Mouse (Mus musculus) MEL (cell line): ENCODE results near the gene Tgtp1.
"Not testable (repeated sequence)": the region's sequence is repeated elsewhere in the genome, so short reads cannot be mapped to it uniquely, and the experiment has no call there.

Source experiments
- CTCF ChIP-seq, 3 experiments: IDR thresholded peaks in 2 of 3; conservative IDR thresholded peaks in 1 of 3; 2 replicates each; pipeline ENCODE4 v1.5.1; 2011 to 2012; ENCODE audit warnings: low read length in 3 of 3, low read depth in 2 of 3, mild to moderate bottlenecking in 2 of 3, improper control_type of control experiment in 1 of 3, inconsistent platforms in 1 of 3, mixed read lengths in 1 of 3, moderate library complexity in 1 of 3; ENCODE audit not compliant: control insufficient read depth in 1 of 3, insufficient read depth in 1 of 3, poor library complexity in 1 of 3, severe bottlenecking in 1 of 3
- ELF1 ChIP-seq: IDR thresholded peaks from 2 replicates; pipeline ENCODE4 v1.6.1; 2014; ENCODE audit warnings: low read depth, mild to moderate bottlenecking, inconsistent platforms, low read length, improper control_type of control experiment, moderate library complexity
- EP300 ChIP-seq, 2 experiments: IDR thresholded peaks; 2 replicates each; pipeline ENCODE4 v1.6.1; 2011; ENCODE audit warnings: improper control_type of control experiment in 2 of 2, low read length in 2 of 2, low read depth in 1 of 2, mild to moderate bottlenecking in 1 of 2
- GABPA ChIP-seq: IDR thresholded peaks from 2 replicates; pipeline ENCODE4 v1.6.1; 2012; ENCODE audit warnings: low read depth, mild to moderate bottlenecking, inconsistent platforms, low read length, improper control_type of control experiment, moderate library complexity
- GATA1 ChIP-seq: IDR thresholded peaks from 2 replicates; pipeline ENCODE4 v1.6.1; 2011; ENCODE audit warnings: low read depth, low read length, improper control_type of control experiment
- HCFC1 ChIP-seq: IDR thresholded peaks from 2 replicates; pipeline ENCODE4 v1.6.1; 2012; ENCODE audit warnings: low read depth, mild to moderate bottlenecking, inconsistent platforms, low read length, improper control_type of control experiment, moderate library complexity
- MAX ChIP-seq: IDR thresholded peaks from 2 replicates; pipeline ENCODE4 v1.6.1; 2011; ENCODE audit warnings: low read length, improper control_type of control experiment
- MYB ChIP-seq: IDR thresholded peaks from 2 replicates; pipeline ENCODE4 v1.6.1; 2011; ENCODE audit warnings: mild to moderate bottlenecking, low read depth, low read length, improper control_type of control experiment
- MYC ChIP-seq: IDR thresholded peaks from 2 replicates; pipeline ENCODE4 v1.6.1; 2011; ENCODE audit warnings: low read depth, mild to moderate bottlenecking, low read length, improper control_type of control experiment, moderate library complexity
- POLR2A ChIP-seq, 2 experiments: IDR thresholded peaks; 2 replicates each; pipeline ENCODE4 v1.6.1; 2011 to 2012; ENCODE audit warnings: low read length in 2 of 2, mild to moderate bottlenecking in 2 of 2, control low read depth in 1 of 2, improper control_type of control experiment in 1 of 2, low read depth in 1 of 2, moderate library complexity in 1 of 2; ENCODE audit not compliant: control insufficient read depth in 1 of 2, insufficient read depth in 1 of 2, poor library complexity in 1 of 2
- USF2 ChIP-seq, 2 experiments: IDR thresholded peaks; 2 replicates each; pipeline ENCODE4 v1.6.1; 2011 to 2012; ENCODE audit warnings: improper control_type of control experiment in 2 of 2, low read length in 2 of 2, borderline replicate concordance in 1 of 2, inconsistent platforms in 1 of 2, low read depth in 1 of 2, mild to moderate bottlenecking in 1 of 2; ENCODE audit not compliant: insufficient read depth in 1 of 2

GRCm38 (mm10) chr11:48980052-48980451, 13.9 kb downstream of the Tgtp1 start:
- TF ChIP-seq HCFC1; MYC; POLR2A (IDR thresholded peaks at IDR 0.05; ENCODE audit: control insufficient read depth in 1 of 2, insufficient read depth in 1 of 2, low read depth in 1 of 2, low read length in 2 of 2, poor library complexity in 1 of 2); MYB; ELF1; CTCF (IDR thresholded peaks at IDR 0.05 in 2 of 3, conservative IDR thresholded peaks at IDR 0.05 in 1 of 3; ENCODE audit: control insufficient read depth in 1 of 3, insufficient read depth in 1 of 3, low read depth in 2 of 3, low read length in 3 of 3, poor library complexity in 1 of 3, severe bottlenecking in 1 of 3); GATA1; GABPA; USF2 (IDR thresholded peaks at IDR 0.05; ENCODE audit: borderline replicate concordance in 1 of 2, insufficient read depth in 1 of 2, low read depth in 1 of 2, low read length in 2 of 2); EP300 (IDR thresholded peaks at IDR 0.05; ENCODE audit: low read depth in 1 of 2, low read length in 2 of 2); MAX: not testable (repeated sequence)
